Mouse (Mus musculus) adrenal gland, postnatal 0 days (tissue): ENCODE results near the gene Usp26. TPM values are rescaled to one million over a fixed set of nuclear protein-coding genes. Genes with fewer than 3 reads are reported as not detected.

Experiments used
- polyA plus RNA-seq: library from polyadenylated mRNA; unstranded; fragments of >200 nt; fragmentation: Nextera tagmentation; extraction: Ambion mirVana; gene quantifications from 2 replicates; pipeline ENCODE4 v1.2.1, GENCODE M21; 2015

Gene Usp26
- not detected in 2 replicates for polyA plus RNA-seq

GRCm38 (mm10) chrX:51801133-51801532, at the start of gene Usp26:
Gene Usp26 (minus strand): TSS chrX:51801233.

Other genes with a start within 250 kb of the Usp26 start
- gene Hs6st2, start 119.4 kb downstream of the Usp26 start, polyA plus RNA-seq: 2.4 and 4.4 TPM in 2 replicates
- not detected in 2 replicates for gene 1700080O16Rik, start 171.5 kb upstream of the Usp26 start, polyA plus RNA-seq